Mouse (Mus musculus) brain, embryonic 14.5 days (tissue): Measurements from ENCODE around the gene Eif5a.

Experiments
- CTCF ChIP-seq: fragments of 200-500 bp; IDR thresholded peaks from 2 replicates; pipeline ENCODE4 v1.5.1; 2012; ENCODE audit warnings: inconsistent platforms, mild to moderate bottlenecking, moderate library complexity, borderline replicate concordance; ENCODE audit not compliant: insufficient read depth, insufficient read length; ENCODE audit errors: extremely low read depth
- POLR2A ChIP-seq: fragments of 200-500 bp; IDR thresholded peaks from 2 replicates; pipeline ENCODE4 v1.6.1; 2012; ENCODE audit warnings: mild to moderate bottlenecking, inconsistent platforms, borderline replicate concordance; ENCODE audit not compliant: poor library complexity, insufficient read depth, insufficient read length, severe bottlenecking; ENCODE audit errors: extremely low read depth

DNA sequence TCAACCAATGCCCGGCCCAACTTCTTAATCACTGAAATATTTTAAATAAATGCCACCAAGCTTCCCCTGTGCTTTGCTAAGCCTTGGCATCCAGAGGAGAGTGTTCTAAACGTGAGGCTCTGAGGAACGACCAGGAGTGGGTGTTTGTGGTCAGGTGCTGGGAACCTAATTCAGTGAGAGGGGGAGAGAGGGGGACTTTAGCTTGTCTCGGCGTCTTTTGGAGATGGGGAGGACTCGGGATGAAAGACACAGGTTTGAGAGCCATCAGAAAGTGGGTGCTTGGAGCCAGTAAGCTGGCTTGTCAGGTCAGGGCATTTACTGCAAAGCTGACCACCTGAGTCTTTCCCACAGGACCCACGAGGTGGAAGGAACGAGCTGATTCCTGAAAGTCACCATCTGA, 10.0 kb upstream of the Eif5a start:
- no peak for TF ChIP-seq POLR2A
- TF ChIP-seq CTCF: no peak
